Mouse (Mus musculus): ENCODE measurements around the gene Rtn4. TPM values are rescaled to one million over a fixed set of nuclear protein-coding genes. Genes with fewer than 3 reads are reported as not detected.

Gene Rtn4
- total and polyA plus RNA-seq, 3 experiments, result 46.5 to 202 (median 57.8) TPM

GRCm38 (mm10) chr11:29762768-29763167 lies 70.0 kb downstream of the Rtn4 start:
- no peak for DNase-seq (ENCODE audit: low read depth, low spot score)
- no peak for TF ChIP-seq ZMIZ1 (IDR thresholded peaks at IDR 0.05; ENCODE audit: low read depth, low read length)
- no peak for TF ChIP-seq RAD21 (IDR thresholded peaks at IDR 0.05; ENCODE audit: low read depth, low read length)
- TF ChIP-seq ZNF384 (IDR thresholded peaks at IDR 0.05; ENCODE audit: low read depth, low read length), result no peak
- TF ChIP-seq MAFK (IDR thresholded peaks at IDR 0.05; ENCODE audit: borderline replicate concordance, low read depth, low read length), result no peak
- no peak for TF ChIP-seq BHLHE40 (IDR thresholded peaks at IDR 0.05; ENCODE audit: borderline replicate concordance, low read depth, low read length)
- no peak for TF ChIP-seq MYC (IDR thresholded peaks at IDR 0.05; ENCODE audit: low read depth, low read length)
- no peak for TF ChIP-seq NRF1 (IDR thresholded peaks at IDR 0.05; ENCODE audit: insufficient read depth, low read depth, low read length, poor library complexity, severe bottlenecking)
- no peak for TF ChIP-seq CHD1 (IDR thresholded peaks at IDR 0.05; ENCODE audit: low read depth, low read length)
- no peak for TF ChIP-seq GATA1 (IDR thresholded peaks at IDR 0.05; ENCODE audit: low read depth, low read length)
- no peak for TF ChIP-seq ZKSCAN1 (IDR thresholded peaks at IDR 0.05; ENCODE audit: low read depth, low read length)
- no peak for TF ChIP-seq MEF2A (IDR thresholded peaks at IDR 0.05; ENCODE audit: extremely low read depth, insufficient replicate concordance, low read depth, low read length, poor library complexity, severe bottlenecking)
- no peak for TF ChIP-seq SIN3A (IDR thresholded peaks at IDR 0.05; ENCODE audit: low read length)
- Histone ChIP-seq H3K79me2 (ENCODE audit: control insufficient read depth, insufficient read depth, low read length, poor library complexity) (no peaks in the 10 kb centered on the region), H3K27ac (ENCODE audit: control insufficient read depth, low read depth, low read length) (no peak overlapping the region), H3K9ac (ENCODE audit: control insufficient read depth, low read depth, low read length, poor library complexity, severe bottlenecking) (no peak overlapping the region), H3K27me3 (ENCODE audit: control insufficient read depth in 1 of 2, insufficient read depth in 2 of 2, low read length in 2 of 2) (no peaks in the 10 kb centered on the region), H3K9me3 (replicated peaks; ENCODE audit: insufficient read depth, low read length) (no peaks in the 10 kb centered on the region), H3K36me3 (ENCODE audit: control insufficient read depth in 1 of 2, insufficient read depth in 2 of 2, low read length in 2 of 2) (no peaks in the 10 kb centered on the region), H3K4me1 (ENCODE audit: control insufficient read depth in 1 of 2, insufficient read depth in 2 of 2, low read length in 2 of 2) (no peaks in the 10 kb centered on the region), H3K4me3 (ENCODE audit: control insufficient read depth in 1 of 2, insufficient read depth in 1 of 2, low read depth in 2 of 2, low read length in 2 of 2) (no peak overlapping the region)

- no peak for DNase-seq (ENCODE audit: low read depth, low spot score)
- TF ChIP-seq SMC3 (IDR thresholded peaks at IDR 0.05; ENCODE audit: low read depth, low read length), result no peak
- no peak for TF ChIP-seq MYB (IDR thresholded peaks at IDR 0.05; ENCODE audit: low read depth, low read length)
- no peak for TF ChIP-seq HCFC1 (IDR thresholded peaks at IDR 0.05; ENCODE audit: low read depth, low read length)
- no peak for TF ChIP-seq CHD2 (IDR thresholded peaks at IDR 0.05; ENCODE audit: low read length)
- no peak for TF ChIP-seq TCF12 (IDR thresholded peaks at IDR 0.05; ENCODE audit: low read depth, low read length)
- no peak for TF ChIP-seq MAZ (IDR thresholded peaks at IDR 0.05; ENCODE audit: low read depth, low read length)
- no peak for TF ChIP-seq MEF2A (IDR thresholded peaks at IDR 0.05; ENCODE audit: extremely low read depth, insufficient replicate concordance, low read depth, low read length, poor library complexity, severe bottlenecking)
- TF ChIP-seq TAL1 (IDR thresholded peaks at IDR 0.05; ENCODE audit: low read length), result no peak
- no peak for TF ChIP-seq EP300 (IDR thresholded peaks at IDR 0.05; ENCODE audit: low read depth in 1 of 2, low read length in 2 of 2)
- no peak overlapping the region for H3K27ac ChIP-seq (ENCODE audit: control insufficient read depth, low read depth, low read length)
Measured at GRCm38 (mm10) chr11:29765063-29765462, 72.3 kb downstream of the Rtn4 start.

More at GRCm38 (mm10) chr11:29765063-29765462, 72.3 kb downstream of the Rtn4 start:
- no peaks in the 10 kb centered on the region for H3K9me3 ChIP-seq (replicated peaks; ENCODE audit: insufficient read depth, low read length)
- H3K4me3 ChIP-seq (ENCODE audit: control insufficient read depth in 1 of 2, insufficient read depth in 1 of 2, low read depth in 2 of 2, low read length in 2 of 2), result no peak overlapping the region
- H3K36me3 ChIP-seq (ENCODE audit: control insufficient read depth in 1 of 2, insufficient read depth in 2 of 2, low read length in 2 of 2), result no peaks in the 10 kb centered on the region
- no peaks in the 10 kb centered on the region for H3K4me1 ChIP-seq (ENCODE audit: control insufficient read depth in 1 of 2, insufficient read depth in 2 of 2, low read length in 2 of 2)
- no peaks in the 10 kb centered on the region for H3K79me2 ChIP-seq (ENCODE audit: control insufficient read depth, insufficient read depth, low read length, poor library complexity)
- no peak overlapping the region for H3K9ac ChIP-seq (ENCODE audit: control insufficient read depth, low read depth, low read length, poor library complexity, severe bottlenecking)
- H3K27me3 ChIP-seq (ENCODE audit: control insufficient read depth in 1 of 2, insufficient read depth in 2 of 2, low read length in 2 of 2), result no peaks in the 10 kb centered on the region

Data from MEL (cell line).